Mouse (Mus musculus): ENCODE measurements around the gene Usp40. TPM values are rescaled to one million over a fixed set of nuclear protein-coding genes. Genes with fewer than 3 reads are reported as not detected.

Gene Usp40
- polyA plus RNA-seq, 1 experiment from 2014 or later, result 9.2 TPM

DNA sequence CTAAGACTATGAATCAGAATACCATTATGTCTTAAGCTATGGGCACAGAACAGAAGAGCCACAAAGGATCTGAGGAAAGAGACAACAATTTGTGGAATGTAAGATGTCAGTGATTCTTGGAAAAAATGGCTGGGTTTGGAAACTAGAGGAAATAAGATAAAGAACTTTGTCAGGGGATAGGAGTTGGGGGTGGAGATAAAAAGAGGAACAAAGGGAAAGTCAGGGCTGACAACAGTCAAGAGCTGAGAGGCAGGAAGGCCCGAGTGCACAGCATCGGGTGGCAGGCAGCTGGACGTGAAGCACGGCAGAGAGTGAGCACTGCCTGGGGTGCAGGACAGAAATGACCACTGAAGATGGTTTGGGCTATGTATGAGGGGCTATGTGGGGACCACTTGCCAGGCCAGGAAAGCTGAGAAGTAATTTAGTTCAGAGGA lies 48.3 kb downstream of the Usp40 start:
- no peak for ATAC-seq
- Histone ChIP-seq H3K9me3 (ENCODE audit: low read length) (no peaks in the 10 kb centered on the region), H3K4me2 (ENCODE audit: low read depth, low read length) (peak overlapping the region; percentile 30; the same call in 1 of the 2 replicates), H3K27me3 (ENCODE audit: insufficient read depth, low read length) (no peaks in the 10 kb centered on the region), H3K9ac (replicated peaks) (0 out of 2 replicates have a peak overlapping the region, but pooled peaks have one; percentile 21), H3K4me1 (ENCODE audit: insufficient read depth) (peaks cover 22% of the 10 kb centered on the region), H3K4me3 (ENCODE audit: low read depth, low read length) (no peak overlapping the region), H3K27ac (ENCODE audit: low read depth) (peak overlapping the region; percentile 89), H3K36me3 (replicated peaks; ENCODE audit: insufficient read depth, low read length) (peaks cover 40% of the 10 kb centered on the region)
- 11% methylated on average over 4 of the region's 4 CpGs for WGBS (ENCODE audit: insufficient replicate concordance)
- TF ChIP-seq CTCF (IDR thresholded peaks at IDR 0.05; ENCODE audit: low read depth) (no peak), EP300 (IDR thresholded peaks at IDR 0.05; ENCODE audit: low read depth) (no peak)
- peak; percentile 32 for DNase-seq

DNA sequence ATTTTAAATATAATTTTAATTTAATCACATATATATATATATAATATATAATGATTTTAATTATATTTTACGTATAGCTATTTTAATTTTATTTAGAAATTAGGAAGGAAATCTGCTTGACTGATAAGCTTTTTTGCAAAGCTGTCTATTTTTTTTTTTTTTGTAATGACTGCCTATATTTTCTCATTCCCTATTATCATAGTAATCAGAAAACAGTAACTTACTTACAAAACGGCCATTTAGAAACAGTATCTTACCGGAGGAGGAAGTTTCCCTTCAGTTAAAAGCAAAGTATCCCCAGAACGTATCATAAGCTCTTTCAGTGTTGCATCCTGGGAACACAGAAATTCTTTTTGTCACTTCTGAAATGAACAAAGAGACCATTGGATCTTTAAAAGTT lies 48.8 kb downstream of the Usp40 start:
- DNase-seq (no peak), ATAC-seq (no peak)
- TF ChIP-seq CTCF (IDR thresholded peaks at IDR 0.05; ENCODE audit: low read depth), result no peak
- TF ChIP-seq EP300 (IDR thresholded peaks at IDR 0.05; ENCODE audit: low read depth), result no peak
- 38% methylated on average over 4 of the region's 4 CpGs for WGBS (ENCODE audit: insufficient replicate concordance)
- H3K4me1 ChIP-seq (ENCODE audit: insufficient read depth), result peaks cover 22% of the 10 kb centered on the region
- H3K9me3 ChIP-seq (ENCODE audit: low read length), result no peaks in the 10 kb centered on the region
- H3K4me3 ChIP-seq (ENCODE audit: low read depth, low read length), result no peak overlapping the region
- H3K9ac ChIP-seq (replicated peaks), result no peak overlapping the region
- no peaks in the 10 kb centered on the region for H3K27me3 ChIP-seq (ENCODE audit: insufficient read depth, low read length)
- peaks cover 41% of the 10 kb centered on the region for H3K36me3 ChIP-seq (replicated peaks; ENCODE audit: insufficient read depth, low read length)
- peak overlapping the region; percentile 30; the same call in 1 of the 2 replicates for H3K4me2 ChIP-seq (ENCODE audit: low read depth, low read length)
- H3K27ac ChIP-seq (ENCODE audit: low read depth), result peak overlapping the region; percentile 89

DNA sequence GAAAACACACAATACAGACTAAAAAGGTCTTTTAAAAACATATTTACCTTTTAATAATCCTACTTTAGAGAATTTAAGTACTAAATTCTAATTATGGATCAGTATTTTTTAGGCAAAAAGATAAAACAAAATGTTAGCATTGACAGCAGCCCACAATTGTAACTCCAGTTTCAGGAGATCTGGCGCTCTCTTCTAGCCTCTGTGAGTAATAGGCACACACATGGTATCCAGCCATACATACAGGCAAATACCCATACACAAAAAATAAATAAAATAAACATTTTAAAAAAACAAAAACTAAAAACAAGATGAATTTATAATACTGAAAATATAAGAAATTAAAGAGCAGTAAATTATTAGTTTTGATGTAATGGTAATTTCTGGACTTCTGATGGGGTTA lies 49.4 kb downstream of the Usp40 start:
- TF ChIP-seq CTCF (IDR thresholded peaks at IDR 0.05; ENCODE audit: low read depth), result no peak
- no peak for TF ChIP-seq EP300 (IDR thresholded peaks at IDR 0.05; ENCODE audit: low read depth)
- H3K4me1 ChIP-seq (ENCODE audit: insufficient read depth), result peaks cover 22% of the 10 kb centered on the region
- H3K27me3 ChIP-seq (ENCODE audit: insufficient read depth, low read length), result no peaks in the 10 kb centered on the region
- no peak overlapping the region for H3K4me2 ChIP-seq (ENCODE audit: low read depth, low read length)
- no peak for DNase-seq
- 96% methylated on average over 1 of the region's 1 CpGs for WGBS (ENCODE audit: insufficient replicate concordance)
- H3K27ac ChIP-seq (ENCODE audit: low read depth), result no peak overlapping the region
- H3K9ac ChIP-seq (replicated peaks), result no peak overlapping the region
- no peaks in the 10 kb centered on the region for H3K9me3 ChIP-seq (ENCODE audit: low read length)
- no peak for ATAC-seq
- peaks cover 35% of the 10 kb centered on the region for H3K36me3 ChIP-seq (replicated peaks; ENCODE audit: insufficient read depth, low read length)
- no peak overlapping the region for H3K4me3 ChIP-seq (ENCODE audit: low read depth, low read length)

DNA sequence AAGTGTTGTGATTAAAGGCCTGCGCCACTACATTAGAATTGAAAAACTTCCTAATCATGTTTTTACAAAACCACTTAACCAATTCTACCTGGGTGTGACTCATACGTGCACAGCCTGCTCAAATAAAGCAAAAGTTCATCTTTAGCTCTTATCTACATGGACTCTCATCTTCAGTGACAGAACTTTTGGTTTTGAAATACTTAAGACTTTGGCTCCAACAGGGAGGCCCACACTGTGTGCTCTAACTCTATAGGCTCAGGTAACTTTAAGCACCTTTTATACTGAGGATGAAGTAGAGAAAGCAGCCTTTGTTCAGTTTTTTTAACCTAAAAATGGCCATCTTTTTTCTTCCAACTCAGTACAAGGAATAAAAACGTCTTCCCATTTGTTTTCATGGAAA lies 55.3 kb downstream of the Usp40 start:
- peaks cover 61% of the 10 kb centered on the region for H3K36me3 ChIP-seq (replicated peaks; ENCODE audit: insufficient read depth, low read length)
- DNase-seq (no peak), ATAC-seq (no peak)
- H3K27ac ChIP-seq (ENCODE audit: low read depth), result no peak overlapping the region
- no peak for TF ChIP-seq EP300 (IDR thresholded peaks at IDR 0.05; ENCODE audit: low read depth)
- TF ChIP-seq CTCF (IDR thresholded peaks at IDR 0.05; ENCODE audit: low read depth), result no peak
- no peak overlapping the region for H3K4me3 ChIP-seq (ENCODE audit: low read depth, low read length)
- WGBS (ENCODE audit: insufficient replicate concordance), result 61% methylated on average over 3 of the region's 3 CpGs
- no peaks in the 10 kb centered on the region for H3K27me3 ChIP-seq (ENCODE audit: insufficient read depth, low read length)
- H3K9ac ChIP-seq (replicated peaks), result no peak overlapping the region
- H3K9me3 ChIP-seq (ENCODE audit: low read length), result no peaks in the 10 kb centered on the region
- no peaks in the 10 kb centered on the region for H3K4me1 ChIP-seq (ENCODE audit: insufficient read depth)
- H3K4me2 ChIP-seq (ENCODE audit: low read depth, low read length), result no peak overlapping the region

DNA sequence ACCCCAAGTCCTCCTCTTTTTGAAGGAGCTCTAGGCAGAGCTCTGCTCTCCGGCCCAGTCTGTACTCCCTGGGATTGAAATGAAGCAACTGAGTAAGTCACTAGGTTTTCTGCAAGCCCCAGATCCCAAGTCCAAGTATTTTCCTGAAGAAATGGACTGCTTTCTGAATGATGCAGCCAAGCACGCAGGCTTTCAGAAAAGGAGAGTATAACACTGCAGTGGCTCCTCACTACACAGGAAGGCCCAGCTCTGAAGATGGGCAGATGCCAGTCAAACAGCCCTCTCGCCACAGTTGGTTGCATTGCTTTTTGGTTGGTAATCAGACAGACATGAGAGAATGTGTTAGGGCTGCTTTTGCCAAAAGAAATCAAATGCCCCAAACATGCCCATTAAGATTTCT lies 56.7 kb downstream of the Usp40 start:
- Histone ChIP-seq H3K4me2 (ENCODE audit: low read depth, low read length) (no peak overlapping the region), H3K36me3 (replicated peaks; ENCODE audit: insufficient read depth, low read length) (peaks cover 66% of the 10 kb centered on the region), H3K4me3 (ENCODE audit: low read depth, low read length) (no peak overlapping the region), H3K27me3 (ENCODE audit: insufficient read depth, low read length) (no peaks in the 10 kb centered on the region), H3K27ac (ENCODE audit: low read depth) (no peak overlapping the region), H3K9me3 (ENCODE audit: low read length) (no peaks in the 10 kb centered on the region), H3K9ac (replicated peaks) (no peak overlapping the region), H3K4me1 (ENCODE audit: insufficient read depth) (no peaks in the 10 kb centered on the region)
- no peak for DNase-seq
- 93% methylated on average over 3 of the region's 3 CpGs for WGBS (ENCODE audit: insufficient replicate concordance)
- TF ChIP-seq EP300 (IDR thresholded peaks at IDR 0.05; ENCODE audit: low read depth) (no peak), CTCF (IDR thresholded peaks at IDR 0.05; ENCODE audit: low read depth) (no peak)
- no peak for ATAC-seq

DNA sequence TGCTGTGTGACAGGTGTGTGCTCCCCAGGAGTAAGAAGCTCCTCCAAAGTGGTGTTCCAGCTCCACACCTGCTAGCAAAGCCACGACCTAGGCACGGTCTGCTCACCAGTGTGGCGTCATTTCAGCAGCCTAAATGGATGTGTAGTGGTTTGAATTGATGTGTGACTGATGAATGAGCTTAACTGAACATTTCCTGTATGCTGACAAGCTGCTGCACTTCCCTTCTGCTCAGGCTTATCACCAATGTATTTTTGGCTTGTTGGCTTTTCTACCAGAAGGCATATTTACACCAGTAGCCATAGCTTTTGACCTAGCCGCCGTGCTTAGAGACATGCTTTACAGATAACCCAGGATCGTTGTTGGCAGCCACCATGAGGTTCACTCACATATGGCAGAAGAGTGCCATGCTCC lies 60.7 kb downstream of the Usp40 start:
- no peak for ATAC-seq
- 35% methylated on average over 6 of the region's 6 CpGs for WGBS (ENCODE audit: insufficient replicate concordance)

DNA sequence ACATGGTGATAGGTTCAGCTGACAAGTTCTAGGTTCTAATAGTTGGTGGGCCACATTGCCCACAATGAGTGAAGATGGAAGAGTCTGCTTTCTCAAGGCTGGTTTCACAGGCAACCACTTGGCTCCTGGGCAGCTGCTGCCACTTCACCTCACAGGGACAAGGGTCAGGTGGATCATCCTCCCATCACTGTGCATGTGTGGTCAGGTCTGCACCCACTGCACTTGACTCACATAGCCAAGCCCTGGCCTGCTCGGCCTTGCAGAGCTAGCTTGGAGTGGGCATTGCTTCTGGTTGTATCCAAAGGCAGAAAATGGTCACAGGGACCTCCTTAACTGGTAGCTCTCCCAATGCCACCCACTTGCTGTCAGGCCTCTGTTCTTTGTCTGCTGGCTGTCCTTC lies 66.6 kb downstream of the Usp40 start:
- no peak for ATAC-seq
- Histone ChIP-seq H3K4me1 (ENCODE audit: insufficient read depth) (no peaks in the 10 kb centered on the region), H3K27me3 (ENCODE audit: insufficient read depth, low read length) (no peaks in the 10 kb centered on the region), H3K9me3 (ENCODE audit: low read length) (no peaks in the 10 kb centered on the region), H3K4me2 (ENCODE audit: low read depth, low read length) (no peak overlapping the region), H3K27ac (ENCODE audit: low read depth) (no peak overlapping the region), H3K36me3 (replicated peaks; ENCODE audit: insufficient read depth, low read length) (peaks cover 98% of the 10 kb centered on the region), H3K4me3 (ENCODE audit: low read depth, low read length) (no peak overlapping the region), H3K9ac (replicated peaks) (no peak overlapping the region)
- TF ChIP-seq EP300 (IDR thresholded peaks at IDR 0.05; ENCODE audit: low read depth) (no peak), CTCF (IDR thresholded peaks at IDR 0.05; ENCODE audit: low read depth) (no peak)
- DNase-seq, result no peak
- 88% methylated on average over 1 of the region's 1 CpGs for WGBS (ENCODE audit: insufficient replicate concordance)

More for the DNA sequence above, 60.7 kb downstream of the Usp40 start:
- no peak overlapping the region for H3K27ac ChIP-seq (ENCODE audit: low read depth)
- H3K4me2 ChIP-seq (ENCODE audit: low read depth, low read length), result no peak overlapping the region
- no peak for DNase-seq
- H3K4me1 ChIP-seq (ENCODE audit: insufficient read depth), result no peaks in the 10 kb centered on the region
- peaks cover 88% of the 10 kb centered on the region for H3K36me3 ChIP-seq (replicated peaks; ENCODE audit: insufficient read depth, low read length)
- no peak overlapping the region for H3K4me3 ChIP-seq (ENCODE audit: low read depth, low read length)
- TF ChIP-seq CTCF (IDR thresholded peaks at IDR 0.05; ENCODE audit: low read depth) (no peak), EP300 (IDR thresholded peaks at IDR 0.05; ENCODE audit: low read depth) (no peak)
- no peaks in the 10 kb centered on the region for H3K27me3 ChIP-seq (ENCODE audit: insufficient read depth, low read length)
- no peaks in the 10 kb centered on the region for H3K9me3 ChIP-seq (ENCODE audit: low read length)
- no peak overlapping the region for H3K9ac ChIP-seq (replicated peaks)

All from liver, postnatal 0 days (tissue).